ENCODE assay signal across 9 mouse cellular contexts in the genomic region with DNA sequence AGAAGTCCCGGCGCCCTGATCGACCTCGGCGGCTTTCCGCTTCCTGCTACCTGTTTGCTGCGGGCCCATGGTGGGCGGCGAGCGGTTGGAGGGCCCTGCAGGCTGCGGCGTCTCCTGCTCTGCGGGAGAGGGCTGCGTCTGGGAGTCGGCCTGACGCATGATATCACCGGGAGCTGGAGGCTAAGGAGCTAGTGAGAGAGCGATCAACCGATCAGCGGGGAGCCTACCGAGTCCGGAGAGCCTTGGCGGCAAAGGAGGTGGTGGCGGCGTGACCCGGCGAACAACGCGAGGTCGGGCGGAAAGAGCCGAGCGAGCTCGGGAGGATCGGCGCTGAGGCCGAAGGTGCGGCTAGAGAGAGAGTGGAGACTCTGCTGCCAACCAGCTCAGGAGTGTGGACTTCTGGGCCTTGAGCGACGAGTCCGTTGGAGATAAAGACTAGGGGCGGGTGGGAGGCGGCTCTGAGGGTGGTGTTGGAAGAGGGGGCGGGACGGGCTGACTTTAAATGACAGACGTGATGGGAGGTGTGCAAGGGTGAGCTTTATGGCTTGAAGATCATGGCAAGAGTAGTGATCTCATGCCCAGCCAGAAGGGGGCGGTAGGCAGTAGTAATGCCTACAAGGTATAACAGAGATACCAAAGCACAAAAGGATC. TPM values are rescaled to one million over a fixed set of nuclear protein-coding genes. Genes with fewer than 3 reads are reported as not detected.
DNase-seq lines count a peak whose midpoint lies in the region; ATAC-seq and TF ChIP-seq lines count a peak whose summit lies in the region.
"Had no signal": no experiment of that assay in that cellular context is flagged by ENCODE, and none has a peak within 500 bp of the region (broad histone marks: within the 10 kb centered on the region; RNA-seq: fewer than 3 reads in every experiment).

A gene (minus strand): TSS at position 437 of the 651 bp plus-strand sequence.

- TF ChIP-seq CTCF in heart, postnatal 0 days (IDR thresholded peaks at IDR 0.05; ENCODE audit: low read depth), result peak; percentile 24; the same call in 1 of the 2 replicates

- H3K36me3 ChIP-seq in forebrain, embryonic 11.5 days (ENCODE audit: control insufficient read depth, insufficient read depth, low read length), result no peaks in the 10 kb centered on the region
- H3K36me3 ChIP-seq in heart, postnatal 0 days (replicated peaks; ENCODE audit: control insufficient read depth, insufficient read depth, low read length), result no peaks in the 10 kb centered on the region
- H3K36me3 ChIP-seq in liver, embryonic 13.5 days, result no peaks in the 10 kb centered on the region
- H3K36me3 ChIP-seq in neural tube, embryonic 14.5 days (ENCODE audit: control insufficient read depth, insufficient read depth, low read length), result no peaks in the 10 kb centered on the region

- peak; percentile 82 for DNase-seq in heart, adult 11 months
- no peak for DNase-seq in heart, adult 8-10 months (ENCODE audit: low spot score)
- DNase-seq in forebrain, embryonic 11.5 days (ENCODE audit: low spot score), result peak; percentile 76
- DNase-seq in heart, postnatal 0 days (ENCODE audit: low spot score), result peak; percentile 17
- DNase-seq in kidney, postnatal 4 days, result peak; percentile 74 to 81
- DNase-seq in liver, embryonic 13.5 days, result peak; percentile 27
- DNase-seq in thymus, postnatal 25 days, result peak; percentile 4

- peak within 1 kb of the TSS; percentile 50 for H3K9ac ChIP-seq in forebrain, embryonic 11.5 days (ENCODE audit: low read length)
- H3K9ac ChIP-seq in heart, postnatal 0 days (replicated peaks; ENCODE audit: low read depth, low read length), result peak within 1 kb of the TSS; percentile 41
- H3K9ac ChIP-seq in liver, embryonic 13.5 days, result peak within 1 kb of the TSS; percentile 52
- H3K9ac ChIP-seq in neural tube, embryonic 14.5 days (replicated peaks; ENCODE audit: low read depth, low read length), result peak within 1 kb of the TSS; percentile 63

- H3K4me3 ChIP-seq in forebrain, embryonic 11.5 days (ENCODE audit: low read depth, low read length), result peak within 1 kb of the TSS; percentile 40
- H3K4me3 ChIP-seq in heart, postnatal 0 days (ENCODE audit: low read depth, low read length), result peak within 1 kb of the TSS; percentile 47
- H3K4me3 ChIP-seq in liver, embryonic 13.5 days (replicated peaks), result peak within 1 kb of the TSS; percentile 49
- peak within 1 kb of the TSS; percentile 48 for H3K4me3 ChIP-seq in neural tube, embryonic 14.5 days (ENCODE audit: low read depth, low read length)
- H3K4me3 ChIP-seq: myocyte had no signal

- H3K27me3 ChIP-seq in forebrain, embryonic 11.5 days (ENCODE audit: control insufficient read depth, insufficient read depth, low read length), result no peaks in the 10 kb centered on the region
- H3K27me3 ChIP-seq in heart, postnatal 0 days (ENCODE audit: control insufficient read depth, insufficient read depth, low read length), result no peaks in the 10 kb centered on the region
- no peaks in the 10 kb centered on the region for H3K27me3 ChIP-seq in liver, embryonic 13.5 days
- H3K27me3 ChIP-seq in neural tube, embryonic 14.5 days (ENCODE audit: control insufficient read depth, insufficient read depth, low read length), result no peaks in the 10 kb centered on the region

- H3K27ac ChIP-seq in forebrain, embryonic 11.5 days (ENCODE audit: low read depth, low read length), result no peak within 1 kb of the TSS
- H3K27ac ChIP-seq in heart, postnatal 0 days (ENCODE audit: low read depth), result no peak within 1 kb of the TSS
- no peak within 1 kb of the TSS for H3K27ac ChIP-seq in liver, embryonic 13.5 days
- H3K27ac ChIP-seq in neural tube, embryonic 14.5 days (ENCODE audit: low read depth, low read length), result no peak within 1 kb of the TSS

- no peak for TF ChIP-seq EP300 in heart, postnatal 0 days (IDR thresholded peaks at IDR 0.05; ENCODE audit: low read depth)

- H3K4me1 ChIP-seq in forebrain, embryonic 11.5 days (replicated peaks; ENCODE audit: control insufficient read depth, insufficient read depth, low read length), result no peaks in the 10 kb centered on the region
- no peaks in the 10 kb centered on the region for H3K4me1 ChIP-seq in heart, postnatal 0 days (ENCODE audit: control insufficient read depth, insufficient read depth)
- H3K4me1 ChIP-seq in liver, embryonic 13.5 days (replicated peaks), result 0 out of 2 replicates have a peak, but pooled peaks cover 3% of the 10 kb centered on the region
- H3K4me1 ChIP-seq in neural tube, embryonic 14.5 days (ENCODE audit: control insufficient read depth, insufficient read depth, low read length), result no peaks in the 10 kb centered on the region

- peak; percentile 93 for ATAC-seq in forebrain, embryonic 11.5 days (replicated peaks; ENCODE audit: low FRiP score)
- peak; percentile 81 for ATAC-seq in heart, postnatal 0 days (ENCODE audit: insufficient read depth, low read depth)
- peak; percentile 96 for ATAC-seq in liver, embryonic 13.5 days (ENCODE audit: low read depth)
- peak; percentile 95 for ATAC-seq in neural tube, embryonic 14.5 days (ENCODE audit: low read depth)

- WGBS in forebrain, embryonic 11.5 days, result 28% methylated on average over 42 of the region's 47 CpGs
- WGBS in heart, postnatal 0 days, result 21% methylated on average over 47 of the region's 47 CpGs
- WGBS in liver, embryonic 13.5 days (ENCODE audit: insufficient replicate concordance), result 13% methylated on average over 47 of the region's 47 CpGs
- 15% methylated on average over 38 of the region's 47 CpGs for WGBS in neural tube, embryonic 14.5 days

- H3K9me3 ChIP-seq in forebrain, embryonic 11.5 days (ENCODE audit: control insufficient read depth, low read length), result no peaks in the 10 kb centered on the region
- H3K9me3 ChIP-seq in heart, postnatal 0 days (replicated peaks; ENCODE audit: control insufficient read depth, low read length), result no peaks in the 10 kb centered on the region
- H3K9me3 ChIP-seq in liver, embryonic 13.5 days (replicated peaks), result no peaks in the 10 kb centered on the region
- no peaks in the 10 kb centered on the region for H3K9me3 ChIP-seq in neural tube, embryonic 14.5 days (ENCODE audit: control insufficient read depth, low read length)

- peak within 1 kb of the TSS; percentile 73 for H3K4me2 ChIP-seq in forebrain, embryonic 11.5 days (ENCODE audit: low read depth, low read length, severe bottlenecking)
- peak within 1 kb of the TSS; percentile 69 for H3K4me2 ChIP-seq in heart, postnatal 0 days (ENCODE audit: low read depth, low read length)
- H3K4me2 ChIP-seq in liver, embryonic 13.5 days, result peak within 1 kb of the TSS; percentile 68
- peak within 1 kb of the TSS; percentile 66 for H3K4me2 ChIP-seq in neural tube, embryonic 14.5 days (ENCODE audit: low read depth, low read length)

RNA-seq across cellular contexts. Expression of the gene that starts here (rescaled TPM):
- 1 to 10 TPM; 2.9 to 3.7 (median 3.1) TPM for total RNA-seq in heart, adult 8-10 months (2022)
- 7.1 and 8.0 TPM in 2 replicates for polyA plus RNA-seq in forebrain, embryonic 11.5 days (2014; fragmentation: Nextera tagmentation; extraction: Ambion mirVana)
- 3.4 and 12.0 TPM in 2 replicates for total RNA-seq in heart, postnatal 0 days (2014; rRNA removed; ENCODE audit: low replicate concordance)
- 3.3 and 3.5 TPM in 2 replicates for polyA plus RNA-seq in heart, postnatal 0 days (2015; fragmentation: Nextera tagmentation; extraction: Ambion mirVana)
- polyA plus RNA-seq in liver, embryonic 13.5 days (2015; fragmentation: Nextera tagmentation; extraction: Ambion mirVana), result 1.3 and 1.5 TPM in 2 replicates
- polyA plus RNA-seq in neural tube, embryonic 14.5 days (2014; fragmentation: Nextera tagmentation; extraction: Ambion mirVana), result 9.5 and 12.3 TPM in 2 replicates
- polyA plus RNA-seq: myocyte had no signal
